Mouse (Mus musculus): ENCODE measurements at regions not wholly inside any gene's neighbourhood (a gene's known extent, or its start where the extent isn't known, plus 50 kb on each side); places are given as distances from the start of the nearest gene placed in this dataset.

GRCm38 (mm10) chr10:23610046-23610445 lies 177.0 kb downstream of the Rps12 start:
- TF ChIP-seq CTCF (IDR thresholded peaks at IDR 0.05) (no peak), EP300 (IDR thresholded peaks at IDR 0.05) (no peak)

All from lung, postnatal 0 days (tissue).